Mouse (Mus musculus) bone marrow, adult 2 months (tissue): ENCODE results near the gene Nup188.

ENCODE experiments used
- CTCF ChIP-seq: fragments of 200-500 bp; IDR thresholded peaks from 2 replicates; pipeline ENCODE4 v1.5.1; 2011; ENCODE audit warnings: low read length, control low read depth; ENCODE audit not compliant: control insufficient read depth, insufficient read depth
- POLR2A ChIP-seq: fragments of 200-500 bp; IDR thresholded peaks from 2 replicates; pipeline ENCODE4 v1.6.1; 2011; ENCODE audit warnings: low read depth, mild to moderate bottlenecking, control low read depth, low read length, borderline replicate concordance; ENCODE audit not compliant: control insufficient read depth

- no peak for TF ChIP-seq CTCF
- no peak for TF ChIP-seq POLR2A
Measured at GRCm38 (mm10) chr2:30243391-30243790, 42.8 kb upstream of the Nup188 start.
